ENCODE assay signal across 15 mouse cellular contexts in genomic region chr12:12725797-12726196, GRCm38 (mm10).
DNase-seq lines count a peak whose midpoint lies in the region; ATAC-seq and TF ChIP-seq lines count a peak whose summit lies in the region.
"Had no signal": no experiment of that assay in that cellular context is flagged by ENCODE, and none has a peak within 500 bp of the region (broad histone marks: within the 10 kb centered on the region; RNA-seq: fewer than 3 reads in every experiment).

No protein-coding gene starts in this region.

- DNase-seq in heart, adult 8-10 months (ENCODE audit: low spot score): no peak
- DNase-seq in brain, embryonic 14.5 days (ENCODE audit: low read depth): peak; percentile 61
- no peak for DNase-seq in ovary, adult 18-20 months (ENCODE audit: low spot score)
- no peak for DNase-seq in layer of hippocampus, adult 9-10 months (ENCODE audit: low spot score)
- DNase-seq in cerebellum, adult 8-10 months: no peak
- DNase-seq: cerebellum, postnatal 14 days; kidney, postnatal 10 days; layer of hippocampus, postnatal 36 days; lung, postnatal 14 days had no signal

- no peak overlapping the region for H3K9ac ChIP-seq in heart, embryonic 11.5 days (ENCODE audit: low read depth, low read length)
- no peak overlapping the region for H3K9ac ChIP-seq in forebrain, embryonic 12.5 days
- H3K9ac ChIP-seq in midbrain, embryonic 13.5 days (replicated peaks): 0 out of 2 replicates have a peak overlapping the region, but pooled peaks have one; percentile 19
- H3K9ac ChIP-seq: hindbrain, embryonic 15.5 days; limb, embryonic 15.5 days had no signal

- H3K27ac ChIP-seq in heart, embryonic 11.5 days (ENCODE audit: low read depth, low read length): no peak overlapping the region
- H3K27ac ChIP-seq in forebrain, embryonic 12.5 days: peak overlapping the region; percentile 83
- H3K27ac ChIP-seq in midbrain, embryonic 13.5 days: peak overlapping the region; percentile 74
- H3K27ac ChIP-seq: hindbrain, embryonic 15.5 days; limb, embryonic 15.5 days had no signal

- 14% methylated on average over 9 of the region's 9 CpGs for WGBS in heart, embryonic 11.5 days (ENCODE audit: insufficient replicate concordance)
- WGBS in forebrain, embryonic 12.5 days: 1% methylated on average over 9 of the region's 9 CpGs
- 3% methylated on average over 9 of the region's 9 CpGs for WGBS in midbrain, embryonic 13.5 days

- no peak for ATAC-seq in heart, embryonic 11.5 days (replicated peaks; ENCODE audit: insufficient number of reproducible peaks, low FRiP score, low TSS enrichment)
- peak; percentile 28; the same call in 1 of the 2 replicates for ATAC-seq in forebrain, embryonic 12.5 days (ENCODE audit: low FRiP score)
- ATAC-seq in midbrain, embryonic 13.5 days: no peak
- ATAC-seq: activated CD4-positive, CD25-positive, alpha-beta regulatory T cell, adult 4 months had no signal

- H3K9me3 ChIP-seq in heart, embryonic 11.5 days (replicated peaks; ENCODE audit: control insufficient read depth, low read length): 0 out of 2 replicates have a peak, but pooled peaks cover 4% of the 10 kb centered on the region
- H3K9me3 ChIP-seq in forebrain, embryonic 12.5 days: no peaks in the 10 kb centered on the region
- H3K9me3 ChIP-seq in midbrain, embryonic 13.5 days: no peaks in the 10 kb centered on the region
- H3K9me3 ChIP-seq: hindbrain, embryonic 15.5 days; limb, embryonic 15.5 days had no signal

- no peak for TF ChIP-seq CTCF in brain, embryonic 14.5 days (IDR thresholded peaks at IDR 0.05; ENCODE audit: borderline replicate concordance, extremely low read depth, insufficient read depth, insufficient read length)

- no peak for TF ChIP-seq POLR2A in brain, embryonic 14.5 days (IDR thresholded peaks at IDR 0.05; ENCODE audit: borderline replicate concordance, extremely low read depth, insufficient read depth, insufficient read length, poor library complexity, severe bottlenecking)

- H3K36me3 ChIP-seq in heart, embryonic 11.5 days (ENCODE audit: control insufficient read depth, insufficient read depth, low read length): no peaks in the 10 kb centered on the region
- no peaks in the 10 kb centered on the region for H3K36me3 ChIP-seq in forebrain, embryonic 12.5 days (replicated peaks)
- H3K36me3 ChIP-seq in midbrain, embryonic 13.5 days: no peaks in the 10 kb centered on the region
- H3K36me3 ChIP-seq: hindbrain, embryonic 15.5 days; limb, embryonic 15.5 days had no signal

- H3K4me1 ChIP-seq in heart, embryonic 11.5 days (ENCODE audit: control insufficient read depth, insufficient read depth, low read length): peaks cover 4% of the 10 kb centered on the region; the same call in 1 of the 2 replicates
- peaks cover 47% of the 10 kb centered on the region for H3K4me1 ChIP-seq in forebrain, embryonic 12.5 days
- peaks cover 36% of the 10 kb centered on the region for H3K4me1 ChIP-seq in midbrain, embryonic 13.5 days (replicated peaks)

- peak overlapping the region; percentile 50 for H3K4me2 ChIP-seq in heart, embryonic 11.5 days
- H3K4me2 ChIP-seq in forebrain, embryonic 12.5 days: peak overlapping the region; percentile 39
- peak overlapping the region; percentile 37 for H3K4me2 ChIP-seq in midbrain, embryonic 13.5 days (replicated peaks)
- H3K4me2 ChIP-seq: limb, embryonic 15.5 days had no signal

- H3K4me3 ChIP-seq in heart, embryonic 11.5 days (ENCODE audit: low read depth, low read length): peak overlapping the region; percentile 10; the same call in 1 of the 2 replicates
- no peak overlapping the region for H3K4me3 ChIP-seq in forebrain, embryonic 12.5 days (replicated peaks)
- H3K4me3 ChIP-seq in midbrain, embryonic 13.5 days (replicated peaks): no peak overlapping the region
- H3K4me3 ChIP-seq: hindbrain, embryonic 15.5 days; limb, embryonic 15.5 days had no signal

- H3K27me3 ChIP-seq in heart, embryonic 11.5 days (ENCODE audit: control insufficient read depth, insufficient read depth, low read length): no peaks in the 10 kb centered on the region
- H3K27me3 ChIP-seq in forebrain, embryonic 12.5 days: peaks cover 7% of the 10 kb centered on the region; the same call in 1 of the 2 replicates
- H3K27me3 ChIP-seq in midbrain, embryonic 13.5 days: peaks cover 6% of the 10 kb centered on the region; the same call in 1 of the 2 replicates
- H3K27me3 ChIP-seq: hindbrain, embryonic 15.5 days had no signal
